Mouse (Mus musculus) embryonic facial prominence, embryonic 11.5 days (tissue): Measurements from ENCODE around the gene Scgb2b12. TPM values are rescaled to one million over a fixed set of nuclear protein-coding genes. Genes with fewer than 3 reads are reported as not detected.
"Not testable (repeated sequence)": the region's sequence is repeated elsewhere in the genome, so short reads cannot be mapped to it uniquely, and the experiment has no call there.

Experiments used
- ATAC-seq: fragments of 200-750 bp; cut with Nextera tagmentation; replicated peaks from 2 replicates; pipeline ENCODE4 v1.8.0; 2017; ENCODE audit warnings: low read depth; ENCODE audit not compliant: insufficient number of reproducible peaks, low FRiP score, low TSS enrichment
- DNase-seq: peaks from one replicate; pipeline ENCODE4 v3.0.0-alpha.2; 2015; ENCODE audit warnings: low spot score
- H3K27ac ChIP-seq: fragments of 300-500 bp; sonication (generic); replicated peaks from 2 replicates; pipeline ENCODE4 v1.5.1; 2014; ENCODE audit warnings: mild to moderate bottlenecking, low read depth, low read length, control low read depth
- H3K27me3 ChIP-seq: fragments of 300-500 bp; sonication (generic); 2 replicates; pipeline ENCODE4 v1.6.1; 2014; ENCODE audit warnings: mild to moderate bottlenecking, low read length, moderate library complexity, mixed read lengths; ENCODE audit not compliant: control insufficient read depth, insufficient read depth
- H3K36me3 ChIP-seq: fragments of 300-500 bp; sonication (generic); replicated peaks from 2 replicates; pipeline ENCODE4 v1.6.1; 2014; ENCODE audit warnings: low read depth, mild to moderate bottlenecking, low read length, moderate library complexity, mixed read lengths; ENCODE audit not compliant: control insufficient read depth, insufficient read depth
- H3K4me1 ChIP-seq: fragments of 300-500 bp; sonication (generic); 2 replicates; pipeline ENCODE4 v1.6.1; 2014; ENCODE audit warnings: low read length, mixed read lengths; ENCODE audit not compliant: control insufficient read depth, insufficient read depth
- H3K4me2 ChIP-seq: fragments of 300-500 bp; sonication (generic); 2 replicates; pipeline ENCODE4 v1.6.1; 2014; ENCODE audit warnings: low read depth, mild to moderate bottlenecking, control low read depth, low read length, moderate library complexity
- H3K4me3 ChIP-seq: fragments of 300-500 bp; sonication (generic); 2 replicates; pipeline ENCODE4 v1.5.1; 2014; ENCODE audit warnings: low read depth, low read length, control low read depth
- H3K9ac ChIP-seq: fragments of 300-500 bp; sonication (generic); replicated peaks from 2 replicates; pipeline ENCODE4 v1.6.1; 2014; ENCODE audit warnings: mild to moderate bottlenecking, control low read depth, low read length
- H3K9me3 ChIP-seq: fragments of 300-500 bp; sonication (generic); replicated peaks from 2 replicates; pipeline ENCODE4 v1.6.1; 2016; ENCODE audit warnings: mild to moderate bottlenecking, low read length, inconsistent platforms, mixed read lengths; ENCODE audit not compliant: control insufficient read depth
- WGBS: fragments of 180-500 bp; shearing (Covaris S2); extraction: QIAGEN DNeasy Blood & Tissue Kit; methylation state at CpG from one replicate; pipeline ENCODE4 v1.1.7; 2014; 5-methylcytosine and 5-hydroxymethylcytosine counted together
- polyA plus RNA-seq: library from polyadenylated mRNA; unstranded; fragments of >200 nt; fragmentation: Nextera tagmentation; extraction: Ambion mirVana; gene quantifications from 2 replicates; pipeline ENCODE4 v1.2.1, GENCODE M21; 2014

Scgb2b12 gene
- polyA plus RNA-seq: not detected in 2 replicates

DNA sequence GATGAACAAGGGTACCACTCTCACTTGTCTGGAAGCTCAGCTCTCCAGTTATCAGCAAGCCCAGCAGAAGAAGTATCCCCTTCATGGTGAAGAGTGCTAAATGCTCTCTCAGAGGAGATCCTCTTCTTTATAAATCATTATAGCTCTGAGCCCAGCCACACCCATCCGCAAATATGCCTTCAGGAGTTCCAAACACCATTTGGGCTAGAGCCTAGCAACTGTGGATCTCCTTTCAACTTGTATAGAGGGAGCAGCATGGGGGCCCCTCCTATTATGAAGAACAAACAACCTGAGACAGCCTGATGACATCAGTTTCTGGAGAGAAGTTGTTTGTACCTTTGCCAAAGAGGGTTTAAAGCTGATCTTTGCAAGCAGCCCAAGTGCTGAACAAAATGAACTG, at the start of gene Scgb2b12:
TSS of gene Scgb2b12 (minus strand) at position 101 of the 400 bp plus-strand sequence.
- WGBS: 88% methylated on average over 1 of the region's 1 CpGs
- not testable (repeated sequence) for H3K9me3 ChIP-seq, H3K4me2 ChIP-seq, H3K36me3 ChIP-seq, H3K27me3 ChIP-seq, ATAC-seq, H3K4me1 ChIP-seq, H3K9ac ChIP-seq, H3K27ac ChIP-seq, DNase-seq, H3K4me3 ChIP-seq

DNA sequence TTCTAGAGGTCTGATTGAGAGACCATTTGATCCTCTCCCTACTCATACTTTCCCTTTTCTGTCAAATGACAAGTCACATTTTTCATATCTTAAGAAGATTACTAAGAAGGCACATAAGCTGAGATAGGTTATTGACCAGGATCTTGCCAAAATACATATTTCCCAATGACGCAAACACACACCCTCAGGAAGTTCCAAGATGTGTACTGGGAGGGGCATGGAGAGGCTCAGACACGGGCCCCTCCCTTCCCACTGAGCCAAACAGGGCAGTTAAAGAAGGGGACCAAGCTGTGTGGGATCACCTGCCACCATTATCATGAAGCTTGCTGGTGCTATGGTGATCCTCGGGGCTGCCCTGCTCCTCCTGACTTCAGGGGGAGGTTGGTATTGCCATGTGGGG, 6.8 kb upstream of the Scgb2b12 start, which contains the start of gene Scgb1b12:
TSS of gene Scgb1b12 (plus strand) at position 301 of the 400 bp plus-strand sequence.
- not testable (repeated sequence) for H3K27me3 ChIP-seq, H3K9me3 ChIP-seq, H3K4me1 ChIP-seq, H3K36me3 ChIP-seq, ATAC-seq, H3K4me2 ChIP-seq, H3K9ac ChIP-seq, H3K4me3 ChIP-seq, H3K27ac ChIP-seq, DNase-seq
- 94% methylated on average over 2 of the region's 3 CpGs for WGBS

Other genes starting within 250 kb of the Scgb2b12 start
- not detected in 2 replicates for gene Scgb1b10, start 226.4 kb downstream of the Scgb2b12 start, polyA plus RNA-seq
- gene Scgb2b11, start 116.1 kb downstream of the Scgb2b12 start, polyA plus RNA-seq: not detected in 2 replicates
- not detected in 2 replicates for gene Scgb1b11, start 104.4 kb downstream of the Scgb2b12 start, polyA plus RNA-seq
- gene Scgb1b12, start 6.9 kb upstream of the Scgb2b12 start, polyA plus RNA-seq: not detected in 2 replicates
- gene Scgb1b29, start 114.3 kb upstream of the Scgb2b12 start, polyA plus RNA-seq: not detected in 2 replicates